Mouse (Mus musculus): ENCODE measurements at regions not wholly inside any gene's neighbourhood (a gene's known extent, or its start where the extent isn't known, plus 50 kb on each side); places are given as distances from the start of the nearest gene placed in this dataset.
A peak's percentile ranks its signal among the peaks of the same experiment; 100 is the strongest.

DNA sequence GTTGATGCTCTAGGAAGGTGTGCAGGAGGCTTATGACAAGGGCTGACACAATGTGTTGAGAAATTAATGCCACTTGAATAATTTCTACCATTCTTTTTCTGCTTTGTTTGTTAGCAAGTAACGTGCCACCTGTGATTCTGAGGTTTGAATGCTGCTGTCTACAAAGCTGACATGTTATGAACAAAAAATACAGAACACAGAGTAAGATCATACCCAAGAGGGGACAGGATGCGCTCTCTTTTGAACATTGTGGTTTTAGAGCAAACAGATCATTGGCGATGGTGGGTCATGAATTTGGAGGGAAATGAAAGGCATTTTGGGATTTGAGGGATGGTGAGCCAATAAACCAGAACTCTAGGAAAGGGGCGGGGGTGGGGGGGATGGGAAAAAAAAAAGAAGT is 73.3 kb upstream of the Satb1 start:
- H3K27ac ChIP-seq (ENCODE audit: control insufficient read depth, insufficient read depth, low read depth, low read length, poor library complexity): no peak overlapping the region
- no peaks in the 10 kb centered on the region; the same call in 1 of the 2 replicates for H3K4me1 ChIP-seq (ENCODE audit: control insufficient read depth, insufficient read depth, low read length)
- no peak overlapping the region for H3K4me3 ChIP-seq (replicated peaks; ENCODE audit: control insufficient read depth, low read depth, low read length)
- WGBS: 71% methylated on average over 4 of the region's 4 CpGs
- TF ChIP-seq CTCF (IDR thresholded peaks at IDR 0.05; ENCODE audit: control insufficient read depth, insufficient read depth, low read length) (no peak), POLR2A (IDR thresholded peaks at IDR 0.05; ENCODE audit: borderline replicate concordance, control insufficient read depth, low read depth, low read length) (no peak)

- H3K27ac ChIP-seq (ENCODE audit: control insufficient read depth, insufficient read depth, low read depth, low read length, poor library complexity): peak overlapping the region; percentile 82
- 10% methylated on average over 3 of the region's 3 CpGs for WGBS
- no peak for TF ChIP-seq POLR2A (IDR thresholded peaks at IDR 0.05; ENCODE audit: borderline replicate concordance, control insufficient read depth, low read depth, low read length)
- no peak for TF ChIP-seq CTCF (IDR thresholded peaks at IDR 0.05; ENCODE audit: control insufficient read depth, insufficient read depth, low read length)
Observed at GRCm38 (mm10) chr17:51903885-51904284, 70.8 kb upstream of the Satb1 start.

DNA sequence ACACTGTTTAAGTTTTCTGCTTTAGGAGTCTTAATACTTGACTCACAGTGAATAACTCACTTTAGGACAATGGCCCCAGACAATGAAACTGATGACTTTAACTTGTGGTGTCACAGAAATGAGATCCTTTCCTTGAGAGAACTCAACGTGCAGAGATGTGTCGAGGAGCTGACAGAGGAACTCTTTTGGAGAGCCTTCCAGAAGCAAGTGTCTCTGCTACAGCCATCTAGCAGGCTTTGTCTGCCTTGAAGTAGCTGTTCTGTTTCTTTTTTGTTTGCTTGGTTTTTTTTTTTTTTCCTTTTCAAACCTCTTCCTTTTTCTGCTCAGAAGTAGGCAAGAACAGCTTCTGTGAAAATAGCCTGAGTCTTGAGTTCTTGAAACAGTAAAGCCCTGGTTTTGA is 66.3 kb upstream of the Satb1 start:
- 44% methylated on average over 2 of the region's 2 CpGs for WGBS
- no peak overlapping the region for H3K27ac ChIP-seq (ENCODE audit: control insufficient read depth, insufficient read depth, low read depth, low read length, poor library complexity)
- TF ChIP-seq POLR2A (IDR thresholded peaks at IDR 0.05; ENCODE audit: borderline replicate concordance, control insufficient read depth, low read depth, low read length): no peak
- no peak for TF ChIP-seq CTCF (IDR thresholded peaks at IDR 0.05; ENCODE audit: control insufficient read depth, insufficient read depth, low read length)
- H3K4me1 ChIP-seq (ENCODE audit: control insufficient read depth, insufficient read depth, low read length): no peaks in the 10 kb centered on the region; the same call in 1 of the 2 replicates
- no peak overlapping the region for H3K4me3 ChIP-seq (replicated peaks; ENCODE audit: control insufficient read depth, low read depth, low read length)

More at GRCm38 (mm10) chr17:51903885-51904284, 70.8 kb upstream of the Satb1 start:
- H3K4me3 ChIP-seq (replicated peaks; ENCODE audit: control insufficient read depth, low read depth, low read length): no peak overlapping the region
- H3K4me1 ChIP-seq (ENCODE audit: control insufficient read depth, insufficient read depth, low read length): no peaks in the 10 kb centered on the region; the same call in 1 of the 2 replicates

DNA sequence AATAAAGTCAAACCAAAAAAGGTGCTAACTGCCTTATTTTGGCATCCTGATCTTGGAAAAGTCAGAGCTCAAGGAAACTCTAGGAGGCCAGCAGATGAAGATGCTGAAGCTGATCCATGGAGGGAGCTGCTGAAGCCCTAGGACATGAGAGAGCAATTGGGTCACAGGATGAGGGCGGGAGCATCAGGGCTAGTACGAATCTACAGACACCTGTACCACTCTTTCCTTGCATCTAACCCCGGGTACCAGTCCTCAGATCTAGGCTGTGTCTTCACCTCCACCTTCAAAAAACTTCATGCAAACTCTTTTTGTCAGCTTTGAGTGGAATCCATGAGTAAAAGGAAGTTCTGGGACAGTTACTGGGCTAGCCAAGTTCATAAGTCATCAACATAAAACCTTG is 63.1 kb upstream of the Satb1 start:
- no peaks in the 10 kb centered on the region for H3K4me1 ChIP-seq (ENCODE audit: control insufficient read depth, insufficient read depth, low read length)
- WGBS: 82% methylated on average over 3 of the region's 3 CpGs
- TF ChIP-seq CTCF (IDR thresholded peaks at IDR 0.05; ENCODE audit: control insufficient read depth, insufficient read depth, low read length) (no peak), POLR2A (IDR thresholded peaks at IDR 0.05; ENCODE audit: borderline replicate concordance, control insufficient read depth, low read depth, low read length) (no peak)
- H3K27ac ChIP-seq (ENCODE audit: control insufficient read depth, insufficient read depth, low read depth, low read length, poor library complexity): no peak overlapping the region
- no peak overlapping the region for H3K4me3 ChIP-seq (replicated peaks; ENCODE audit: control insufficient read depth, low read depth, low read length)

GRCm38 (mm10) chr17:51894278-51894677 is 61.2 kb upstream of the Satb1 start:
- no peak overlapping the region for H3K4me3 ChIP-seq (replicated peaks; ENCODE audit: control insufficient read depth, low read depth, low read length)
- WGBS: 80% methylated on average over 8 of the region's 8 CpGs
- TF ChIP-seq POLR2A (IDR thresholded peaks at IDR 0.05; ENCODE audit: borderline replicate concordance, control insufficient read depth, low read depth, low read length): no peak
- TF ChIP-seq CTCF (IDR thresholded peaks at IDR 0.05; ENCODE audit: control insufficient read depth, insufficient read depth, low read length): no peak
- H3K4me1 ChIP-seq (ENCODE audit: control insufficient read depth, insufficient read depth, low read length): no peaks in the 10 kb centered on the region
- no peak overlapping the region for H3K27ac ChIP-seq (ENCODE audit: control insufficient read depth, insufficient read depth, low read depth, low read length, poor library complexity)

- TF ChIP-seq CTCF (IDR thresholded peaks at IDR 0.05; ENCODE audit: control insufficient read depth, insufficient read depth, low read length) (no peak), POLR2A (IDR thresholded peaks at IDR 0.05; ENCODE audit: borderline replicate concordance, control insufficient read depth, low read depth, low read length) (no peak)
- no peak overlapping the region for H3K4me3 ChIP-seq (replicated peaks; ENCODE audit: control insufficient read depth, low read depth, low read length)
- 41% methylated on average over 3 of the region's 3 CpGs for WGBS
- no peak overlapping the region for H3K27ac ChIP-seq (ENCODE audit: control insufficient read depth, insufficient read depth, low read depth, low read length, poor library complexity)
- H3K4me1 ChIP-seq (ENCODE audit: control insufficient read depth, insufficient read depth, low read length): no peaks in the 10 kb centered on the region
Observed at GRCm38 (mm10) chr17:51892856-51893255, 59.8 kb upstream of the Satb1 start.

DNA sequence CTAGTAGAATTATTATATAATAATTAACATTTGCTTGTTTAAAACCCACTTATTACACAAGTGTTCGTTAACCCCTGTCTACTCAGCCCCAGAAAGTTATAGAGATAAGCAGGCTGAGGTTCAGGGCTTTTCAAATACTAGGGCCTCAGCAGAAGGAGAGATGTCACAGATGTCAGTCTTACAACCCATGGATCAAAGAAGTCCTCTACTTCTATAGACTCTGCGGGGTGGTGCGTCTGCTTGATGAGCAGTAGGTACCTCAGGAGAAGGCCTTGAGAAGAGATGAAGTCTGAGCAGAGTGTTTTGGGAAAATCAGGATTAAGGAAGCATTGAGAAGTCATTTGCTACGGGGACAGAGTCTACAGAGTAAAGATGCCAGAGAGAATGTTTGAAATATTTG is 59.1 kb upstream of the Satb1 start:
- Histone ChIP-seq H3K4me3 (replicated peaks; ENCODE audit: control insufficient read depth, low read depth, low read length) (no peak overlapping the region), H3K27ac (ENCODE audit: control insufficient read depth, insufficient read depth, low read depth, low read length, poor library complexity) (no peak overlapping the region), H3K4me1 (ENCODE audit: control insufficient read depth, insufficient read depth, low read length) (no peaks in the 10 kb centered on the region)
- TF ChIP-seq POLR2A (IDR thresholded peaks at IDR 0.05; ENCODE audit: borderline replicate concordance, control insufficient read depth, low read depth, low read length): no peak
- TF ChIP-seq CTCF (IDR thresholded peaks at IDR 0.05; ENCODE audit: control insufficient read depth, insufficient read depth, low read length): no peak
- WGBS: 71% methylated on average over 4 of the region's 4 CpGs

Data from bone marrow, adult 2 months (tissue).